Mouse (Mus musculus) left cerebral cortex, postnatal 25 days (tissue): ENCODE results near the gene Col4a1. TPM values are rescaled to one million over a fixed set of nuclear protein-coding genes. Genes with fewer than 3 reads are reported as not detected.

Source experiments
- DNase-seq, 2 experiments: peaks; one replicate each; pipeline ENCODE4 v3.0.0; 2022; ENCODE audit warnings: low spot score in 2 of 2, mixed read lengths in 1 of 2
- intact Hi-C: fragments of 180-260 bp; cut with DNase I; formaldehyde crosslinking; loops from one replicate; pipeline ENCODE4 v1.15.1; 2025
- total RNA-seq, 2 experiments: library from RNA; stranded (reverse); gene quantifications; 2 replicates each; pipeline ENCODE4 v1.2.3; 2021

Gene Col4a1
- total RNA-seq, 2 experiments from 2014 or later: 55.5 to 63.1 TPM

- peak in 1 of 2 experiments; percentile 59 for DNase-seq
- intact Hi-C loops: no loop called here
Observed at GRCm38 (mm10) chr8:11155579-11156318, 156.9 kb downstream of the Col4a1 start.

GRCm38 (mm10) chr8:11150268-11150667 lies 162.4 kb downstream of the Col4a1 start:
- intact Hi-C loops: no loop called here
- no peak for DNase-seq

- intact Hi-C loops: no loop called here
- DNase-seq: no peak
Observed at GRCm38 (mm10) chr8:11149201-11149810, 163.3 kb downstream of the Col4a1 start.

GRCm38 (mm10) chr8:11148797-11149196 lies 163.8 kb downstream of the Col4a1 start:
- no peak for DNase-seq
- intact Hi-C loops: no loop called here

Other genes starting within 250 kb of the Col4a1 start
- gene Col4a2, start within 50 bp of the Col4a1 start, total RNA-seq: 10 to 100 TPM; 47.5 to 52.4 TPM
- gene Rab20, start 165.9 kb upstream of the Col4a1 start, total RNA-seq: under 1 TPM in 1 of 2 experiments, not detected in 1; 0.62 TPM
- gene Naxd, start 184.7 kb upstream of the Col4a1 start, total RNA-seq: 10 to 100 TPM; 51.0 to 55.9 TPM
- 10 to 100 TPM; 19.2 to 19.6 TPM for gene Cars2, start 238.0 kb upstream of the Col4a1 start, total RNA-seq
- 10 to 100 TPM; 44.9 to 45.3 TPM for gene Ing1, start 242.7 kb upstream of the Col4a1 start, total RNA-seq